Mouse (Mus musculus) layer of hippocampus, postnatal 36 days (tissue): ENCODE measurements around the gene Cgref1. TPM values are rescaled to one million over a fixed set of nuclear protein-coding genes. Genes with fewer than 3 reads are reported as not detected.

ENCODE experiments used
- total RNA-seq, 2 experiments: library from RNA; stranded (reverse); gene quantifications; 2 replicates each; pipeline ENCODE4 v1.2.3; 2021

The Cgref1 gene
- total RNA-seq, 2 experiments from 2014 or later, result 16.5 to 16.7 TPM

Other genes starting within 250 kb of the Cgref1 start
- 10 to 100 TPM; 35.6 to 40.2 TPM for gene Dpysl5, start 234.0 kb downstream of the Cgref1 start, total RNA-seq
- gene Mapre3, start 130.9 kb downstream of the Cgref1 start, total RNA-seq, result 100 to 1,000 TPM; 239 to 251 TPM
- gene Tmem214, start 77.6 kb downstream of the Cgref1 start, total RNA-seq, result 10 to 100 TPM; 67.5 to 80.3 TPM
- 10 to 100 TPM; 12.8 to 17.3 TPM for gene Agbl5, start 56.9 kb downstream of the Cgref1 start, total RNA-seq
- gene Ost4, start 37.8 kb downstream of the Cgref1 start, total RNA-seq, result 10 to 100 TPM; 97.4 to 99.4 TPM
- 1 to 10 TPM; 2.0 to 2.3 TPM for gene Emilin1, start 32.2 kb downstream of the Cgref1 start, total RNA-seq
- gene Khk, start 24.2 kb downstream of the Cgref1 start, total RNA-seq, result 10 to 100 TPM; 10.1 to 13.6 TPM
- 100 to 1,000 TPM; 115 to 137 TPM for gene Preb, start 14.8 kb upstream of the Cgref1 start, total RNA-seq
- under 1 TPM; 0.10 to 0.13 TPM for gene Tcf23, start 23.1 kb upstream of the Cgref1 start, total RNA-seq
- gene Atraid, start 102.7 kb upstream of the Cgref1 start, total RNA-seq, result 10 to 100 TPM; 73.7 to 77.5 TPM
- gene Slc5a6, start 103.3 kb upstream of the Cgref1 start, total RNA-seq, result 10 to 100 TPM; 13.7 to 14.2 TPM
- 10 to 100 TPM; 22.3 to 25.5 TPM for gene Cad, start 109.2 kb upstream of the Cgref1 start, total RNA-seq
- not detected for gene Dnajc5g, start 160.7 kb upstream of the Cgref1 start, total RNA-seq
- gene Slc30a3, start 162.6 kb upstream of the Cgref1 start, total RNA-seq, result 10 to 100 TPM; 73.6 to 76.8 TPM
- gene Trim54, start 171.1 kb upstream of the Cgref1 start, total RNA-seq, result not detected
- not detected for gene Ucn, start 193.2 kb upstream of the Cgref1 start, total RNA-seq
- 10 to 100 TPM; 61.2 to 62.2 TPM for gene Mpv17, start 208.7 kb upstream of the Cgref1 start, total RNA-seq
- gene Gm29609, start 234.3 kb upstream of the Cgref1 start, total RNA-seq, result 1 to 10 TPM; 3.2 to 3.4 TPM
- 10 to 100 TPM; 58.5 to 66.8 TPM for gene Gtf3c2, start 234.6 kb upstream of the Cgref1 start, total RNA-seq
- gene Snx17, start 247.6 kb upstream of the Cgref1 start, total RNA-seq, result 10 to 100 TPM; 77.0 to 83.7 TPM
- 10 to 100 TPM; 38.7 to 46.9 TPM for gene Eif2b4, start 247.8 kb upstream of the Cgref1 start, total RNA-seq